Mouse (Mus musculus) small intestine, adult 2 months (tissue): ENCODE measurements around the gene Dclk3. TPM values are rescaled to one million over a fixed set of nuclear protein-coding genes. Genes with fewer than 3 reads are reported as not detected.
A peak's percentile ranks its signal among the peaks of the same experiment; 100 is the strongest.

Experiments
- H3K27ac ChIP-seq: fragments of 200-500 bp; 2 replicates; pipeline ENCODE4 v1.5.1; 2012; ENCODE audit warnings: low read depth, low read length, control low read depth, inconsistent platforms; ENCODE audit not compliant: insufficient read depth
- H3K27me3 ChIP-seq: fragments of 200-500 bp; 2 replicates; pipeline ENCODE4 v1.6.1; 2012; ENCODE audit warnings: mild to moderate bottlenecking, moderate library complexity, low read length, inconsistent platforms; ENCODE audit not compliant: control insufficient read depth, insufficient read depth
- H3K36me3 ChIP-seq: fragments of 200-500 bp; 2 replicates; pipeline ENCODE4 v1.6.1; 2012; ENCODE audit warnings: mild to moderate bottlenecking, low read length, control low read depth, inconsistent platforms; ENCODE audit not compliant: control insufficient read depth, insufficient read depth
- H3K4me1 ChIP-seq: fragments of 200-500 bp; 2 replicates; pipeline ENCODE4 v1.6.1; 2012; ENCODE audit warnings: low read length, inconsistent platforms, mixed read lengths; ENCODE audit not compliant: control insufficient read depth, insufficient read depth, insufficient read length
- H3K4me3 ChIP-seq: fragments of 200-500 bp; 2 replicates; pipeline ENCODE4 v1.5.1; 2012; ENCODE audit warnings: low read depth, mild to moderate bottlenecking, control low read depth, inconsistent platforms, low read length, moderate library complexity
- CTCF ChIP-seq: fragments of 200-500 bp; IDR thresholded peaks from 2 replicates; pipeline ENCODE4 v1.5.1; 2012; ENCODE audit warnings: low read depth, mild to moderate bottlenecking, control low read depth, inconsistent platforms, low read length, moderate library complexity, mixed read lengths; ENCODE audit not compliant: insufficient replicate concordance, insufficient read length; ENCODE audit errors: extremely low read depth
- POLR2A ChIP-seq: fragments of 200-500 bp; IDR thresholded peaks from 2 replicates; pipeline ENCODE4 v1.6.1; 2012; ENCODE audit warnings: low read depth, mild to moderate bottlenecking, control low read depth, inconsistent platforms, low read length, moderate library complexity
- WGBS: fragments of 180-500 bp; shearing (Covaris S2); methylation state at CpG from one replicate; pipeline ENCODE4 v1.1.7; 2018; 5-methylcytosine and 5-hydroxymethylcytosine counted together
- polyA plus RNA-seq: library from polyadenylated mRNA; depleted of rRNA; stranded (reverse); fragments of >200 nt; gene quantifications from 2 replicates; pipeline ENCODE4 v1.2.3, GENCODE M21; 2012; rRNA removed

The Dclk3 gene
- 0.39 and 2.2 TPM in 2 replicates for polyA plus RNA-seq

DNA sequence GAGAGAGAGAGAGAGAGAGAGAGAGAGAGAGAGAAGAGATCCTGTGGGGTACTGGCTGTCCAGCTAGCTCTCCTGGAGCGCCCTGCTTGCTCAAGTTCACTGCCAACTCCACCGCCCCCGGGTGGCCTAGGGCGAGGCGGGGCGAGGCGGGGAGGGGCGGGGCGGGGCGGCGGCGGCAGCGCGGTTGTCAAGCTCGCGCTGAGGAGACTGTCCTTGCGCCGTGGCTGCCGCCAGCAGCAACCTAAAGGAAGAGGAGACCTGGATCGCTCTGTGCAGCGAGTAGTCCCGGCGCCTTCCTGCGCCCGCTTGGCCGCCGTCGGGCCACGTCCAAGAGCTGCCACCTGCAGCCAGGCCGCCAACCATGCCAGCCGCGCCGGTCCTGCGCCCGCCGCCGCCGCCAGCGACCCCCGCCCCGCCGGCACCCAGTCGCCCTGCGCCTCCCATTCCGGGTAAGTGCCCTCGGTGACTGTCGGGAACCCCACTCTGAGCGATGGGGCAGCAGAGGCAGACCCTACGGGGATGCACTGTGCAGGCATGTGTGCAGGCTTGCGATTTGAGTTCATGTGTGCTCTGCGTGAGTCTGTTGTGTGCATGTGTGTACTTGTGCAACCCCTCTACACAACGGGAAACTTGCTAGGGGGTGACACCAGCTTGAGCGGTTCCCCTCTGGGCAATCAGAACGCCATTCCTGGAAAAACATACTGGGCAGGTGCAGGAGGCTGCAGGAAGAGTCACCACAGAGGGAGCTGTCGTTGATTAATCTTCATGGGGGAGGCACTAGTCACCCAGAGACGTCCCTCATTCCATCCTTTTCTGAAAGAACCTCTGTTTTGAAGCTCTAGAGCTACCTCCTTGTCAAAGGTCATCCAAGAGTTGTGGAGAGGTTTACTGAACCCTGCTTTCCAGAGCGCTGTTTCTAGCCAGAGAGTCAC is at the start of gene Dclk3:
Gene Dclk3, plus strand, starts transcription at position 178 of the 932 bp plus-strand sequence.
- peaks cover 11% of the 10 kb centered on the region; the same call in 1 of the 2 replicates for H3K4me1 ChIP-seq
- no peak within 1 kb of the TSS for H3K27ac ChIP-seq
- peak within 1 kb of the TSS; percentile 58 for H3K4me3 ChIP-seq
- H3K36me3 ChIP-seq: no peaks in the 10 kb centered on the region
- WGBS: 3% methylated on average over 54 of the region's 57 CpGs
- peaks cover 5% of the 10 kb centered on the region; the same call in 1 of the 2 replicates for H3K27me3 ChIP-seq
- no peak for TF ChIP-seq POLR2A
- no peak for TF ChIP-seq CTCF

DNA sequence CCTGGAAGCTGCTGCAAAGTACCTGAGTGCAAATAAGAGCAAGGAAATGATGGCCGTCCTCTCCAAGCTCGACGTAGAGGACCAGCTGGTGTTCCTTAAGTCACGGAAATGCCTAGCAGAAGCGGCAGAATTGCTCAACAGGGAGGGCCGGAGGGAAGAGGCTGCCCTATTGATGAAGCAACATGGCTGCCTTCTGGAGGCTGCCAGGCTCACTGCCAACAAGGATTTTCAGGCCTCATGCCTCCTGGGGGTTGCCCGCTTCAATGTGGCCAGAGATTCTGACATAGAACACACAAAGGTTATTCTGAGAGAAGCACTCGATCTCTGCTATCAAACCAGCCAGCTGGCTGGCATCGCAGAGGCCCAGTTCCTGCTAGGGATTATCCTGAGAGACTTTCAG is 48.9 kb upstream of the Dclk3 start:
- no peaks in the 10 kb centered on the region for H3K36me3 ChIP-seq
- TF ChIP-seq POLR2A (no peak), CTCF (no peak)
- WGBS: 82% methylated on average over 9 of the region's 9 CpGs
- peaks cover 9% of the 10 kb centered on the region for H3K4me1 ChIP-seq
- no peak overlapping the region for H3K27ac ChIP-seq
- H3K27me3 ChIP-seq: no peaks in the 10 kb centered on the region
- no peak overlapping the region for H3K4me3 ChIP-seq

DNA sequence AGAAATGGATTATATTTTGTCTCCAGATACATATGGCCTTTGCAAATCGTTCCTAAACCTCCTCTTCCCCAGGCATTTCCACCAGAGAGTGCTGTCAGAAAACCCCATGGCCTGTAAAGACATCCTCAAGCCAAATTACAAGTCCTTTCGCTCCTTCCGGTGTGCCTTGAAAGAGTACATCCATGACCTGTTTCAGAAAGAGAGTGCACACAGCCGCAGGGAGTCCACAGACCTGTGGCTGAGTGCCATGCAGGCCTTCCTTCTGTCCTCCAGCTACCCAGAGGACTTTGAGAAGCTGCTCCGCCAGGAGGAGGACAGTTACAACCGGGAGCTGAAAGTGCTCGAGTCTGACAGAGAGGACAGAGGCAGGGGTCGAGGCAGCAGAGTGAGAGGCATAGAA is 47.8 kb upstream of the Dclk3 start:
- H3K36me3 ChIP-seq: no peaks in the 10 kb centered on the region
- H3K27ac ChIP-seq: no peak overlapping the region
- TF ChIP-seq POLR2A: no peak
- no peak for TF ChIP-seq CTCF
- H3K4me1 ChIP-seq: peaks cover 6% of the 10 kb centered on the region; the same call in 1 of the 2 replicates
- no peak overlapping the region for H3K4me3 ChIP-seq
- H3K27me3 ChIP-seq: no peaks in the 10 kb centered on the region
- WGBS: 85% methylated on average over 8 of the region's 8 CpGs

DNA sequence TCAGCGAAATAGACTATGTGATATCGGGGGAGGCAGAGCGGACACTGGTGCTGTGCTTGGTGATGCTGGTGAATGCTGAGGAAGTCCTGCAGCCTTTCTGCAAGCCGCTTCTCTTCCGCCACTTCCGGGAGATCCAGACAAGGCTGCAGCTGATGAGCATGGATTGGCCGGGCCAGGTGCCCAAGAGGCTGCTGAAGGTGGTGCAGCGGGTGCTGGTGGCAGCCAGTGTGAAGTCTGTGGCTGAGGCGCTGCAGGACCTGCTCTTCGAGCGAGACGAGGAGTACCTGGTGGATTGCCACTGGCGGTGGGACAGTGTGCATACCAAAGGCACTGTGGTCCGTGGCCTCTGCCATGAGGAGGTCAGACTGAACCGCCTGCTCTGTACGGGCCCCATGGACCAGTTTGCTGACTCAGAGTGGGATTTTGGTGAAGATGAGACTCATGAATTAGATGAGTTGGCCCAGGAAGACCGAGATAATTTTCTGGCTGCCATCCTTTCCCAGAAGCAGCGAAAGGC is 46.9 kb upstream of the Dclk3 start:
- WGBS: 89% methylated on average over 18 of the region's 18 CpGs
- Histone ChIP-seq H3K27ac (no peak overlapping the region), H3K4me3 (no peak overlapping the region), H3K27me3 (no peaks in the 10 kb centered on the region), H3K36me3 (no peaks in the 10 kb centered on the region), H3K4me1 (no peaks in the 10 kb centered on the region)
- no peak for TF ChIP-seq POLR2A
- TF ChIP-seq CTCF: no peak

DNA sequence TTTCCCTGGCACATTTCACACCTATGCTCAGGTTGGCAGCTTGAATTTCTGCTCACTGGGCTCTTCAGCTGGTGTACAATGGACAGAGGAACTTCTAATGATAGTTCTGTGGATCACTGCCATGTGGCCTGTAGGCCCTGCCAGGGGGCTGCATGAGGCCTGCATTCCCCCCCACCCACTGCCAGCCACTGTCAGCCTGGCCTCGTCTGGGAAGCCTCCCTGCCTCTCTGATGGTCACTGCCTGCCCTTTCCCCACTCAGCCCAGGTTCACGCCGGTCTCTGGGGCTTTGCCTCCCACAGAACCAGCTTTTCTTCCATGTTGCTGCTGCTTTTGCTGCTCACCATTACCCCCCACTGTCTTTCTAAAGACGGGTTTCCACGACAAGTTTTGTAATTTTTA is 43.6 kb upstream of the Dclk3 start:
- TF ChIP-seq POLR2A (no peak), CTCF (no peak)
- H3K4me1 ChIP-seq: no peaks in the 10 kb centered on the region
- H3K27ac ChIP-seq: no peak overlapping the region
- H3K27me3 ChIP-seq: no peaks in the 10 kb centered on the region
- WGBS: 93% methylated on average over 5 of the region's 5 CpGs
- H3K36me3 ChIP-seq: no peaks in the 10 kb centered on the region
- H3K4me3 ChIP-seq: no peak overlapping the region

DNA sequence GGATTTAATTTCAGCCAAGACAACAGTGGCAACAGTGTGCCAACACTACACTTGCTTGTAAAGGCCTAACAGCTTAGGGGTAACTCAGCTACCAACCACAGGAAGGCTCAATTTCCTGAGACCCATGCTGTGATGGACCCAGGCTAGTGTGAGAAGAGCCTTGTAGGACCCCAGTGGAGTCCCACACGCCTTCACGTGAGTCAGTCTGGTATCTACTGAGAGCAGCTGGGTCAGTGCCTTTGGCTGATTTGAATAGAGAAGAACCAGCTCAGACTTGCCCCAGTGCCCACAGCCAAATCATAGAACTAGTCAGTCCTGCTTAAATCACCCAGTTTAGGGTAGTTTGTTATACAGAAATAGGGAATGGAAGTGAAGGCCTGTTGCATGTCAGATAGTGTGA is 40.8 kb upstream of the Dclk3 start:
- no peak for TF ChIP-seq POLR2A
- no peak for TF ChIP-seq CTCF
- Histone ChIP-seq H3K36me3 (no peaks in the 10 kb centered on the region), H3K4me3 (no peak overlapping the region), H3K4me1 (no peaks in the 10 kb centered on the region), H3K27ac (no peak overlapping the region), H3K27me3 (no peaks in the 10 kb centered on the region)
- WGBS: 93% methylated on average over 2 of the region's 2 CpGs

DNA sequence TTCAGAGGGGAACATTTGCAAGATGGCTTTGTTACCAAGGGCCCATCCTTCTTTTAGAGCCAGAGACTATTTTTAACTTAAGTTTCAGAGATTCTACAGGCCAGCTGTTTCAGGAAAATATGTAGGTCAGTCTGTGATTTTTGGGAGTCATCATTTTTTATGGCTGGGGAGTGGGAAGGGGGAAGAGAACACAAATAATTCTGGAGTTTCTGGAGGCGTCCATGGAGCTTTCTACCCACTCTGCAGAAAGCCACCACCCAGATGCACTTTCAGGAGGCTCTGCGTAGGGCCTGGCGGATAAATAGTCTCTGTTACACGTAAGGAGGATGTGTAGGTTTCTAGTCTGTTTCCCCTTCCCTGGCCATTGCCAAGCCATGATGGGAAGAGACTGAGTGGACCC is 38.8 kb upstream of the Dclk3 start:
- Histone ChIP-seq H3K27ac (no peak overlapping the region), H3K36me3 (no peaks in the 10 kb centered on the region), H3K4me3 (no peak overlapping the region), H3K4me1 (peaks cover 4% of the 10 kb centered on the region; the same call in 1 of the 2 replicates), H3K27me3 (no peaks in the 10 kb centered on the region)
- TF ChIP-seq POLR2A (no peak), CTCF (no peak)
- WGBS: 86% methylated on average over 4 of the region's 4 CpGs
